Mouse (Mus musculus) MEL (cell line): ENCODE measurements around the gene Entpd3. TPM values are rescaled to one million over a fixed set of nuclear protein-coding genes. Genes with fewer than 3 reads are reported as not detected.

Experiments used
- DNase-seq: peaks from one replicate; pipeline ENCODE4 v3.0.0; 2011; ENCODE audit warnings: low read depth, low spot score
- H3K27ac ChIP-seq: 2 replicates; pipeline ENCODE4 v1.5.1; 2012; ENCODE audit warnings: low read depth, mild to moderate bottlenecking, control low read depth, low read length, moderate library complexity; ENCODE audit not compliant: control insufficient read depth
- H3K27me3 ChIP-seq, 2 experiments: fragments of 150-350 bp in 1 of 2; sonication (generic) in 1 of 2; 2 replicates each; pipeline ENCODE4 v1.6.1; 2012; ENCODE audit warnings: low read length in 2 of 2, mild to moderate bottlenecking in 2 of 2, improper control_type of control experiment in 1 of 2, moderate library complexity in 1 of 2; ENCODE audit not compliant: insufficient read depth in 2 of 2, control insufficient read depth in 1 of 2
- H3K36me3 ChIP-seq, 2 experiments: 2 replicates each; pipeline ENCODE4 v1.6.1; 2012 to 2014; ENCODE audit warnings: low read length in 2 of 2, improper control_type of control experiment in 1 of 2, inconsistent platforms in 1 of 2, mild to moderate bottlenecking in 1 of 2; ENCODE audit not compliant: insufficient read depth in 2 of 2, control insufficient read depth in 1 of 2
- H3K4me1 ChIP-seq, 2 experiments: fragments of 150-350 bp in 1 of 2; sonication (generic) in 1 of 2; 2 replicates each; pipeline ENCODE4 v1.6.1; 2012; ENCODE audit warnings: low read length in 2 of 2, improper control_type of control experiment in 1 of 2, mild to moderate bottlenecking in 1 of 2; ENCODE audit not compliant: insufficient read depth in 2 of 2, control insufficient read depth in 1 of 2
- H3K4me3 ChIP-seq, 2 experiments: fragments of 150-350 bp in 1 of 2; sonication (generic) in 1 of 2; 2 replicates each; pipeline ENCODE4 v1.5.1; 2012; ENCODE audit warnings: low read depth in 2 of 2, low read length in 2 of 2, mild to moderate bottlenecking in 2 of 2, moderate library complexity in 2 of 2, control low read depth in 1 of 2, improper control_type of control experiment in 1 of 2; ENCODE audit not compliant: control insufficient read depth in 1 of 2, insufficient read depth in 1 of 2
- H3K79me2 ChIP-seq: 2 replicates; pipeline ENCODE4 v1.6.1; 2012; ENCODE audit warnings: mild to moderate bottlenecking, low read length, moderate library complexity; ENCODE audit not compliant: control insufficient read depth, poor library complexity, insufficient read depth
- H3K9ac ChIP-seq: 2 replicates; pipeline ENCODE4 v1.6.1; 2012; ENCODE audit warnings: low read depth, mild to moderate bottlenecking, control low read depth, low read length, moderate library complexity; ENCODE audit not compliant: control insufficient read depth, poor library complexity, severe bottlenecking
- H3K9me3 ChIP-seq: fragments of 150-350 bp; sonication (generic); replicated peaks from 2 replicates; pipeline ENCODE4 v1.6.1; 2012; ENCODE audit warnings: mild to moderate bottlenecking, low read length, improper control_type of control experiment, moderate library complexity; ENCODE audit not compliant: insufficient read depth
- CHD2 ChIP-seq: IDR thresholded peaks from 2 replicates; pipeline ENCODE4 v1.6.1; 2011; ENCODE audit warnings: low read length, improper control_type of control experiment
- E2F4 ChIP-seq: IDR thresholded peaks from 2 replicates; pipeline ENCODE4 v1.6.1; 2011; ENCODE audit warnings: low read depth, low read length, improper control_type of control experiment, borderline replicate concordance
- ELF1 ChIP-seq: IDR thresholded peaks from 2 replicates; pipeline ENCODE4 v1.6.1; 2014; ENCODE audit warnings: low read depth, mild to moderate bottlenecking, inconsistent platforms, low read length, improper control_type of control experiment, moderate library complexity
- ETS1 ChIP-seq: IDR thresholded peaks from 2 replicates; pipeline ENCODE4 v1.6.1; 2012; ENCODE audit warnings: low read depth, mild to moderate bottlenecking, inconsistent platforms, low read length, improper control_type of control experiment, moderate library complexity
- GABPA ChIP-seq: IDR thresholded peaks from 2 replicates; pipeline ENCODE4 v1.6.1; 2012; ENCODE audit warnings: low read depth, mild to moderate bottlenecking, inconsistent platforms, low read length, improper control_type of control experiment, moderate library complexity
- GATA1 ChIP-seq: IDR thresholded peaks from 2 replicates; pipeline ENCODE4 v1.6.1; 2011; ENCODE audit warnings: low read depth, low read length, improper control_type of control experiment
- HCFC1 ChIP-seq: IDR thresholded peaks from 2 replicates; pipeline ENCODE4 v1.6.1; 2012; ENCODE audit warnings: low read depth, mild to moderate bottlenecking, inconsistent platforms, low read length, improper control_type of control experiment, moderate library complexity
- KAT2A ChIP-seq: conservative IDR thresholded peaks from 2 replicates; pipeline ENCODE4 v1.6.1; 2012; ENCODE audit warnings: low read depth, low read length, improper control_type of control experiment, inconsistent platforms
- MAX ChIP-seq: IDR thresholded peaks from 2 replicates; pipeline ENCODE4 v1.6.1; 2011; ENCODE audit warnings: low read length, improper control_type of control experiment
- MAZ ChIP-seq: IDR thresholded peaks from 2 replicates; pipeline ENCODE4 v1.6.1; 2012; ENCODE audit warnings: low read depth, mild to moderate bottlenecking, inconsistent platforms, low read length, improper control_type of control experiment
- MXI1 ChIP-seq: IDR thresholded peaks from 2 replicates; pipeline ENCODE4 v1.6.1; 2011; ENCODE audit warnings: mild to moderate bottlenecking, low read depth, low read length, improper control_type of control experiment
- MYC ChIP-seq: IDR thresholded peaks from 2 replicates; pipeline ENCODE4 v1.6.1; 2011; ENCODE audit warnings: low read depth, mild to moderate bottlenecking, low read length, improper control_type of control experiment, moderate library complexity
- NELFE ChIP-seq: IDR thresholded peaks from 2 replicates; pipeline ENCODE4 v1.6.1; 2011; ENCODE audit warnings: low read depth, low read length, improper control_type of control experiment
- POLR2A ChIP-seq, 2 experiments: IDR thresholded peaks; 2 replicates each; pipeline ENCODE4 v1.6.1; 2011 to 2012; ENCODE audit warnings: low read length in 2 of 2, mild to moderate bottlenecking in 2 of 2, control low read depth in 1 of 2, improper control_type of control experiment in 1 of 2, low read depth in 1 of 2, moderate library complexity in 1 of 2; ENCODE audit not compliant: control insufficient read depth in 1 of 2, insufficient read depth in 1 of 2, poor library complexity in 1 of 2
- POLR2AphosphoS2 ChIP-seq: IDR thresholded peaks from 2 replicates; pipeline ENCODE4 v1.6.1; 2011; ENCODE audit warnings: low read length, improper control_type of control experiment
- POLR2AphosphoS5 ChIP-seq: IDR thresholded peaks from 2 replicates; pipeline ENCODE4 v1.6.1; 2012; ENCODE audit warnings: low read depth, borderline replicate concordance, mild to moderate bottlenecking, inconsistent platforms, low read length, moderate library complexity, mixed read lengths
- RCOR1 ChIP-seq: IDR thresholded peaks from 2 replicates; pipeline ENCODE4 v1.6.1; 2012; ENCODE audit warnings: low read depth, mild to moderate bottlenecking, inconsistent platforms, low read length, improper control_type of control experiment
- SIN3A ChIP-seq: IDR thresholded peaks from 2 replicates; pipeline ENCODE4 v1.6.1; 2012; ENCODE audit warnings: low read length, improper control_type of control experiment, inconsistent platforms
- TBP ChIP-seq: IDR thresholded peaks from 2 replicates; pipeline ENCODE4 v1.8.0; 2011; ENCODE audit warnings: low read depth, low read length, improper control_type of control experiment
- TCF12 ChIP-seq: IDR thresholded peaks from 2 replicates; pipeline ENCODE4 v1.6.1; 2014; ENCODE audit warnings: low read depth, mild to moderate bottlenecking, inconsistent platforms, low read length, improper control_type of control experiment, moderate library complexity
- USF1 ChIP-seq: IDR thresholded peaks from 2 replicates; pipeline ENCODE4 v1.6.1; 2014; ENCODE audit warnings: low read depth, mild to moderate bottlenecking, inconsistent platforms, low read length, improper control_type of control experiment, moderate library complexity
- USF2 ChIP-seq, 2 experiments: IDR thresholded peaks; 2 replicates each; pipeline ENCODE4 v1.6.1; 2011 to 2012; ENCODE audit warnings: improper control_type of control experiment in 2 of 2, low read length in 2 of 2, borderline replicate concordance in 1 of 2, inconsistent platforms in 1 of 2, low read depth in 1 of 2, mild to moderate bottlenecking in 1 of 2; ENCODE audit not compliant: insufficient read depth in 1 of 2
- ZKSCAN1 ChIP-seq: IDR thresholded peaks from 2 replicates; pipeline ENCODE4 v1.6.1; 2012; ENCODE audit warnings: low read depth, mild to moderate bottlenecking, inconsistent platforms, low read length, improper control_type of control experiment, moderate library complexity
- ZMIZ1 ChIP-seq: IDR thresholded peaks from 2 replicates; pipeline ENCODE4 v1.6.1; 2012; ENCODE audit warnings: low read depth, mild to moderate bottlenecking, inconsistent platforms, low read length, improper control_type of control experiment, moderate library complexity
- polyA plus RNA-seq, 2 experiments: library from polyadenylated mRNA; stranded (reverse) in 1 of 2; unstranded in 1 of 2; fragments of >175 nt in 1 of 2; fragments of >200 nt in 1 of 2; gene quantifications; 2 replicates each; pipeline versions ENCODE4 v1.2.1 to v1.2.4; 2012; ENCODE audit warnings: low replicate concordance in 2 of 2, low read depth in 1 of 2; ENCODE audit not compliant: insufficient read length in 2 of 2, insufficient read depth in 1 of 2, missing spikeins in 1 of 2
- total RNA-seq: library from RNA; depleted of rRNA; stranded (reverse); fragments of 300-350 nt; gene quantifications from 2 replicates; pipeline ENCODE4 v1.2.3, GENCODE M21; 2012

Entpd3 gene
- total and polyA plus RNA-seq, 3 experiments, result 0.03 TPM; not detected in 2

DNA sequence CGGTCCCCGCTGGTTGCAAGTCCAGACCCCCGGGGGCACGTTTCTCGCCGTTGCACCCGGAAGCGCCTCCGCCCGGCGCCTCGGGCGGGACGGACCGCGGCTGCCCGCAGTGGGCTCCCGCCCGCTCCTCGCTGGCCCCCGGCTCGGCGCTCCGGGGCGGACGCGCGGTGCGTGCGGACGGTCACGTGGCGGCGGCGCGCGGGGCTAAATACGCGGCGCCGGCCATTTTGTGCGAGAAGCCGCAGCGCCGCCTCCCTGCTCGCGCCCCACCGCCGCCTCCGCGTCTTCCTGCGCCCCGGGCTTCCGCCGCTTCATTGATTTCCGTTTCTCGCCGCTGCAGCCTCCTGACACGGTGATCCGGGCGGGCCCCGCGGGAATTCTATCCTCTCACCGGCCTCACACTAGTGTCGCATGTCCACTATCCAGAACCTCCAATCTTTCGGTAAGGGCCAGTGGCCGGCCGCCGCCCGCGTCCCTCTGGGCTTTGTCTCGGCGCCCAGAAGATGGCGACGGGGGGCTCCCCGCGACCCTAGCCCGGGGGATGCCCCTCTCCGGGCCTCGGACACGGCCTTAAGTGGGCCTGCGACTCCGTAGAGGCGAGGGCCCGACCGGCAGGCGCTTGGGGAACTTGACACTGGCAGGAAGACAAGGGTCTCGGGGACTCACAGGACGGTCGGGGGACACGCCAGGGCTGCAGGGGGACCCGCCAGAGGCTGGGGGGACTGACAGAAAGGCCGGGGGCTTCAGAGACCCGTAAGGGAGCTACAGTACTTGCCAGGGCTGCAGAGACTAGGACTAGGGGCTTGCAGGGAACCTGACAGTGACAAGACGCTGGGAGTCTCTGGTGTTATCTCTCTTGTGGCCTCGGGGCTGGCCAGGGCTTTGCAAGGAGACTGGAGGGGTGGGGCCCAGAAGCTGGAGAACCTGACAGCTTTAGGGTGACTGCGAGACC lies 46.9 kb upstream of the Entpd3 start:
- Histone ChIP-seq H3K9me3 (no peaks in the 10 kb centered on the region), H3K4me1 (peaks cover 0 to 12% of the 10 kb centered on the region in 2 experiments; a peak in 3 of 4 replicates), H3K79me2 (peaks cover 19% of the 10 kb centered on the region), H3K4me3 (peak overlapping the region; percentile 98 to 100), H3K27me3 (no peaks in the 10 kb centered on the region), H3K9ac (peak overlapping the region; percentile 100), H3K27ac (peak overlapping the region; percentile 71), H3K36me3 (peaks cover 3 to 5% of the 10 kb centered on the region in 2 experiments; a peak in 3 of 4 replicates)
- 0 out of 2 replicates have a peak, but pooled peaks have one; percentile 6 for TF ChIP-seq TCF12
- peak; percentile 78 for TF ChIP-seq MAZ
- TF ChIP-seq KAT2A, result no peak; the same call in 1 of the 2 replicates
- TF ChIP-seq GATA1, result peak; percentile 51; the same call in 1 of the 2 replicates
- TF ChIP-seq POLR2A (IDR thresholded peaks at IDR 0.05; ENCODE audit: control insufficient read depth in 1 of 2, insufficient read depth in 1 of 2, low read depth in 1 of 2, low read length in 2 of 2, poor library complexity in 1 of 2), result peak; percentile 62 to 90
- no peak for TF ChIP-seq POLR2AphosphoS5
- TF ChIP-seq SIN3A, result peak; percentile 81
- TF ChIP-seq NELFE, result peak; percentile 68
- no peak for TF ChIP-seq E2F4
- peak; percentile 41 for TF ChIP-seq MXI1
- TF ChIP-seq GABPA, result no peak
- 0 out of 2 replicates have a peak, but pooled peaks have one; percentile 12 for TF ChIP-seq MYC
- peak; percentile 79 for TF ChIP-seq MAX
- TF ChIP-seq ETS1, result 0 out of 2 replicates have a peak, but pooled peaks have one; percentile 20
- TF ChIP-seq USF2 (IDR thresholded peaks at IDR 0.05; ENCODE audit: borderline replicate concordance in 1 of 2, insufficient read depth in 1 of 2, low read depth in 1 of 2, low read length in 2 of 2), result 0 out of 4 replicates have a peak, but pooled peaks of 1 of the 2 experiments have one; percentile 35
- TF ChIP-seq USF1, result peak; percentile 90
- TF ChIP-seq ELF1, result 0 out of 2 replicates have a peak, but pooled peaks have one; percentile 14
- TF ChIP-seq TBP, result peak; percentile 59; the same call in 1 of the 2 replicates
- 0 out of 2 replicates have a peak, but pooled peaks have one; percentile 4 for TF ChIP-seq ZKSCAN1
- no peak for TF ChIP-seq CHD2
- no peak for TF ChIP-seq RCOR1
- TF ChIP-seq ZMIZ1, result peak; percentile 36
- TF ChIP-seq POLR2AphosphoS2, result peak; percentile 56; the same call in 1 of the 2 replicates
- TF ChIP-seq HCFC1, result peak; percentile 74
- DNase-seq, result peak; percentile 88
